Mouse (Mus musculus): ENCODE data around the gene Pnrc1. TPM values are rescaled to one million over a fixed set of nuclear protein-coding genes. Genes with fewer than 3 reads are reported as not detected.
A peak's percentile ranks its signal among the peaks of the same experiment; 100 is the strongest.

The Pnrc1 gene
- total RNA-seq, 2 experiments from 2014 or later, result 317 to 358 TPM

- no peak for DNase-seq (ENCODE audit: low spot score)
Measured at GRCm38 (mm10) chr4:33224003-33224675, 65.8 kb downstream of the Pnrc1 start.

GRCm38 (mm10) chr4:33221847-33222246, 68.1 kb downstream of the Pnrc1 start:
- DNase-seq (ENCODE audit: low spot score), result no peak

- DNase-seq (ENCODE audit: low spot score), result no peak
Measured at GRCm38 (mm10) chr4:33208881-33209841, 80.8 kb downstream of the Pnrc1 start, which contains the start of gene Srsf12. Gene Srsf12, plus strand, starts transcription at chr4:33208991.

GRCm38 (mm10) chr4:33207551-33207950, 82.4 kb downstream of the Pnrc1 start:
- DNase-seq (ENCODE audit: low spot score), result no peak

- DNase-seq (ENCODE audit: low spot score), result peak; percentile 49
Measured at GRCm38 (mm10) chr4:33204682-33205081, 85.3 kb downstream of the Pnrc1 start.

- DNase-seq (ENCODE audit: low spot score), result no peak
Measured at GRCm38 (mm10) chr4:33198117-33198516, 91.8 kb downstream of the Pnrc1 start.

Other genes starting within 250 kb of the Pnrc1 start
- gene Gabrr2, start 227.2 kb downstream of the Pnrc1 start, total RNA-seq (2021), result 1 to 10 TPM; 1.8 to 1.9 TPM
- under 1 TPM; 0.12 to 0.34 TPM for gene Gabrr1, start 157.6 kb downstream of the Pnrc1 start, total RNA-seq (2021)
- 10 to 100 TPM; 32.8 to 47.4 TPM for gene Pm20d2, start 100.4 kb downstream of the Pnrc1 start, total RNA-seq (2021)
- gene Srsf12, start 81.2 kb downstream of the Pnrc1 start, total RNA-seq (2021), result not detected
- 1 to 10 TPM; 7.0 to 7.7 TPM for gene Rngtt, start 20.1 kb upstream of the Pnrc1 start, total RNA-seq (2021)

All from gastrocnemius, adult 18-20 months (tissue).